Mouse (Mus musculus): ENCODE data around the gene Sdf4.

DNA sequence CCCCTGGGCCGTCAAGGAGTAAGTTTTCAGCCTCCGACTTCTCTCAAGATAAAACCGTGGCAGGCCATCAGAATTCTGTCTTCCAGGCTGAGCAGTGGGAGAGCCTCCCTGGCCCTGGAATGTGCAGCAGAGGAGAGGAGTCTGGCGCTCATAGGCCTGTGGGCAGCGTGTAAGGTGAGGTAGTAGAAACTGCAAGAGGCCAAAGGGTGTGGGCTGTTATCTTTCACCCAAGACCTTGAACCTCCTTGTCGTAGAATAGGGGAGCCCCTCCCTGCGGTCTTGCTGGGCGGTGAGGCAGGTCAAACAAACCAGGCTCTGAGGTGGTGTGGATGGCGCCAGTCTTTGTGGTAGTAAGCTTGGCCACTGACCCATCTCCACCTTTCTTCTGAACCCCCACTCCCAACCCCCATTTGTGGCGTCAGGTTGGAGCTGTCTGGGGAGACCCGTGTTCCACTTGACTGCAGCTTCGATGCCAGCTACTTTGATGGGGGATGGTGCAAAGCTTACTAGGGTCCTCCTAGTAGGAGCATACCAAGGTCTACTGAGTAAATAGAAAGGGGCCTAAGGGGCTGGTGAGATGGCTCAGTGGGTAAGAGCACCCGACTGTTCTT lies 23.5 kb upstream of the Sdf4 start:
- TF ChIP-seq CTCF (IDR thresholded peaks at IDR 0.05; ENCODE audit: control insufficient read depth, insufficient read depth, insufficient replicate concordance, low read depth, low read length) (no peak), POLR2A (IDR thresholded peaks at IDR 0.05; ENCODE audit: control insufficient read depth, low read depth, low read length) (no peak)
